Mouse (Mus musculus): ENCODE measurements around the gene Ckap4.
"Not testable (repeated sequence)": the region's sequence is repeated elsewhere in the genome, so short reads cannot be mapped to it uniquely, and the experiment has no call there.

- not testable (repeated sequence) for TF ChIP-seq EP300, CTCF (IDR thresholded peaks at IDR 0.05)
These were observed 51.4 kb downstream of the Ckap4 start for GRCm38 (mm10) chr10:84482418-84482817.
